Mouse (Mus musculus) brain, embryonic 14.5 days (tissue): Measurements from ENCODE around the gene Vwf.

Source experiments
- CTCF ChIP-seq: fragments of 200-500 bp; IDR thresholded peaks from 2 replicates; pipeline ENCODE4 v1.5.1; 2012; ENCODE audit warnings: inconsistent platforms, mild to moderate bottlenecking, moderate library complexity, borderline replicate concordance; ENCODE audit not compliant: insufficient read depth, insufficient read length; ENCODE audit errors: extremely low read depth
- POLR2A ChIP-seq: fragments of 200-500 bp; IDR thresholded peaks from 2 replicates; pipeline ENCODE4 v1.6.1; 2012; ENCODE audit warnings: mild to moderate bottlenecking, inconsistent platforms, borderline replicate concordance; ENCODE audit not compliant: poor library complexity, insufficient read depth, insufficient read length, severe bottlenecking; ENCODE audit errors: extremely low read depth

GRCm38 (mm10) chr6:125529479-125529878 is 17.1 kb upstream of the Vwf start:
- no peak for TF ChIP-seq CTCF
- no peak for TF ChIP-seq POLR2A
